Mouse (Mus musculus) embryonic facial prominence, embryonic 10.5 days (tissue): ENCODE results near the gene Lrp8. TPM values are rescaled to one million over a fixed set of nuclear protein-coding genes. Genes with fewer than 3 reads are reported as not detected.

ENCODE experiments used
- DNase-seq: peaks from one replicate; pipeline ENCODE4 v3.0.0-alpha.2; 2017; ENCODE audit warnings: low spot score
- H3K27ac ChIP-seq: fragments of 300-500 bp; sonication (generic); replicated peaks from 2 replicates; pipeline ENCODE4 v1.5.1; 2016; ENCODE audit warnings: mild to moderate bottlenecking
- H3K27me3 ChIP-seq: fragments of 300-500 bp; sonication (generic); replicated peaks from 2 replicates; pipeline ENCODE4 v1.6.1; 2016; ENCODE audit warnings: low read depth, mild to moderate bottlenecking; ENCODE audit not compliant: poor library complexity, severe bottlenecking
- H3K36me3 ChIP-seq: fragments of 300-500 bp; sonication (generic); replicated peaks from 2 replicates; pipeline ENCODE4 v1.6.1; 2016; ENCODE audit warnings: mild to moderate bottlenecking, moderate library complexity
- H3K4me1 ChIP-seq: fragments of 300-500 bp; sonication (generic); 2 replicates; pipeline ENCODE4 v1.6.1; 2016
- H3K4me3 ChIP-seq: fragments of 300-500 bp; sonication (generic); 2 replicates; pipeline ENCODE4 v1.5.1; 2016; ENCODE audit warnings: mild to moderate bottlenecking, moderate library complexity
- H3K9me3 ChIP-seq: fragments of 300-500 bp; sonication (generic); 2 replicates; pipeline ENCODE4 v1.6.1; 2016; ENCODE audit warnings: mild to moderate bottlenecking
- WGBS: fragments of 180-500 bp; shearing (Covaris S2); methylation state at CpG from one replicate; pipeline ENCODE4 v1.1.7; 2016; 5-methylcytosine and 5-hydroxymethylcytosine counted together
- polyA plus RNA-seq: library from polyadenylated mRNA; unstranded; fragments of >200 nt; fragmentation: Nextera tagmentation; extraction: Ambion mirVana; gene quantifications from 2 replicates; pipeline ENCODE4 v1.2.1, GENCODE M21; 2016

Gene Lrp8
- polyA plus RNA-seq, 1 experiment from 2014 or later, result 7.4 TPM

GRCm38 (mm10) chr4:107816459-107816858, 14.4 kb downstream of the Lrp8 start:
- Histone ChIP-seq H3K4me1 (peaks cover 44% of the 10 kb centered on the region), H3K9me3 (no peaks in the 10 kb centered on the region), H3K4me3 (no peak overlapping the region), H3K27me3 (no peaks in the 10 kb centered on the region), H3K36me3 (peaks cover 37% of the 10 kb centered on the region), H3K27ac (0 out of 2 replicates have a peak overlapping the region, but pooled peaks have one; percentile 19)
- DNase-seq, result no peak
- 88% methylated on average over 4 of the region's 4 CpGs for WGBS

GRCm38 (mm10) chr4:107817463-107817862, 15.4 kb downstream of the Lrp8 start:
- DNase-seq, result no peak
- H3K4me3 ChIP-seq, result no peak overlapping the region
- no peaks in the 10 kb centered on the region for H3K27me3 ChIP-seq
- no peaks in the 10 kb centered on the region for H3K9me3 ChIP-seq
- 65% methylated on average over 6 of the region's 6 CpGs for WGBS
- peaks cover 48% of the 10 kb centered on the region for H3K4me1 ChIP-seq
- peak overlapping the region; percentile 51 for H3K27ac ChIP-seq
- peaks cover 36% of the 10 kb centered on the region for H3K36me3 ChIP-seq

GRCm38 (mm10) chr4:107819990-107820719, 18.1 kb downstream of the Lrp8 start:
- WGBS, result 81% methylated on average over 16 of the region's 16 CpGs
- Histone ChIP-seq H3K4me3 (no peak overlapping the region), H3K27ac (peak overlapping the region; percentile 48; the same call in 1 of the 2 replicates), H3K4me1 (peaks cover 65% of the 10 kb centered on the region), H3K36me3 (peaks cover 26% of the 10 kb centered on the region; the same call in 1 of the 2 replicates), H3K27me3 (no peaks in the 10 kb centered on the region), H3K9me3 (no peaks in the 10 kb centered on the region)
- no peak for DNase-seq

GRCm38 (mm10) chr4:107820856-107821619, 19.0 kb downstream of the Lrp8 start:
- 89% methylated on average over 8 of the region's 8 CpGs for WGBS
- peaks cover 24% of the 10 kb centered on the region; the same call in 1 of the 2 replicates for H3K36me3 ChIP-seq
- DNase-seq, result no peak
- no peak overlapping the region for H3K4me3 ChIP-seq
- H3K27me3 ChIP-seq, result no peaks in the 10 kb centered on the region
- no peaks in the 10 kb centered on the region for H3K9me3 ChIP-seq
- H3K27ac ChIP-seq, result no peak overlapping the region; the same call in 1 of the 2 replicates
- H3K4me1 ChIP-seq, result peaks cover 65% of the 10 kb centered on the region

- Histone ChIP-seq H3K27me3 (no peaks in the 10 kb centered on the region), H3K36me3 (peaks cover 9% of the 10 kb centered on the region; the same call in 1 of the 2 replicates), H3K4me1 (peaks cover 66% of the 10 kb centered on the region), H3K27ac (no peak overlapping the region; the same call in 1 of the 2 replicates), H3K9me3 (no peaks in the 10 kb centered on the region), H3K4me3 (peak overlapping the region; percentile 37)
- DNase-seq, result no peak
- WGBS, result 39% methylated on average over 9 of the region's 9 CpGs
These were observed 20.9 kb downstream of the Lrp8 start for GRCm38 (mm10) chr4:107822936-107823411.

GRCm38 (mm10) chr4:107823511-107823910, 21.4 kb downstream of the Lrp8 start:
- peak overlapping the region; percentile 37; the same call in 1 of the 2 replicates for H3K4me3 ChIP-seq

GRCm38 (mm10) chr4:107828727-107829218, 26.7 kb downstream of the Lrp8 start:
- peak overlapping the region; percentile 73 for H3K27ac ChIP-seq
- no peak overlapping the region for H3K4me3 ChIP-seq
- no peak for DNase-seq
- peaks cover 5% of the 10 kb centered on the region; the same call in 1 of the 2 replicates for H3K27me3 ChIP-seq
- 30% methylated on average over 10 of the region's 10 CpGs for WGBS
- peaks cover 74% of the 10 kb centered on the region for H3K4me1 ChIP-seq
- no peaks in the 10 kb centered on the region for H3K9me3 ChIP-seq
- peaks cover 3% of the 10 kb centered on the region; the same call in 1 of the 2 replicates for H3K36me3 ChIP-seq

More at GRCm38 (mm10) chr4:107823511-107823910, 21.4 kb downstream of the Lrp8 start:
- H3K36me3 ChIP-seq, result peaks cover 9% of the 10 kb centered on the region; the same call in 1 of the 2 replicates
- no peaks in the 10 kb centered on the region for H3K27me3 ChIP-seq
- peaks cover 67% of the 10 kb centered on the region for H3K4me1 ChIP-seq
- H3K27ac ChIP-seq, result no peak overlapping the region; the same call in 1 of the 2 replicates
- H3K9me3 ChIP-seq, result no peaks in the 10 kb centered on the region
- no peak for DNase-seq
- 49% methylated on average over 11 of the region's 11 CpGs for WGBS

GRCm38 (mm10) chr4:107829675-107830074, 27.6 kb downstream of the Lrp8 start:
- Histone ChIP-seq H3K9me3 (no peaks in the 10 kb centered on the region), H3K27ac (peak overlapping the region; percentile 72), H3K27me3 (peaks cover 5% of the 10 kb centered on the region; the same call in 1 of the 2 replicates), H3K4me1 (peaks cover 69% of the 10 kb centered on the region), H3K4me3 (no peak overlapping the region), H3K36me3 (peaks cover 3% of the 10 kb centered on the region; the same call in 1 of the 2 replicates)
- DNase-seq, result no peak
- WGBS, result 59% methylated on average over 2 of the region's 2 CpGs

GRCm38 (mm10) chr4:107830189-107830588, 28.1 kb downstream of the Lrp8 start:
- WGBS, result 84% methylated on average over 10 of the region's 10 CpGs

GRCm38 (mm10) chr4:107830821-107831221, 28.8 kb downstream of the Lrp8 start:
- Histone ChIP-seq H3K36me3 (peaks cover 4% of the 10 kb centered on the region), H3K27ac (peak overlapping the region; percentile 65), H3K27me3 (peaks cover 5% of the 10 kb centered on the region; the same call in 1 of the 2 replicates), H3K9me3 (no peaks in the 10 kb centered on the region), H3K4me1 (peaks cover 81% of the 10 kb centered on the region), H3K4me3 (no peak overlapping the region)
- 69% methylated on average over 7 of the region's 7 CpGs for WGBS
- no peak for DNase-seq

More at GRCm38 (mm10) chr4:107830189-107830588, 28.1 kb downstream of the Lrp8 start:
- peaks cover 5% of the 10 kb centered on the region; the same call in 1 of the 2 replicates for H3K27me3 ChIP-seq
- no peak for DNase-seq
- H3K27ac ChIP-seq, result peak overlapping the region; percentile 72
- no peaks in the 10 kb centered on the region for H3K9me3 ChIP-seq
- H3K4me1 ChIP-seq, result peaks cover 74% of the 10 kb centered on the region
- H3K4me3 ChIP-seq, result no peak overlapping the region
- peaks cover 3% of the 10 kb centered on the region; the same call in 1 of the 2 replicates for H3K36me3 ChIP-seq

- WGBS, result 90% methylated on average over 6 of the region's 6 CpGs
- 0 out of 2 replicates have a peak overlapping the region, but pooled peaks have one; percentile 65 for H3K27ac ChIP-seq
- no peaks in the 10 kb centered on the region for H3K9me3 ChIP-seq
- no peak overlapping the region for H3K4me3 ChIP-seq
- peaks cover 86% of the 10 kb centered on the region for H3K4me1 ChIP-seq
- DNase-seq, result no peak
- peaks cover 10% of the 10 kb centered on the region for H3K36me3 ChIP-seq
- peaks cover 5% of the 10 kb centered on the region; the same call in 1 of the 2 replicates for H3K27me3 ChIP-seq
These were observed 29.6 kb downstream of the Lrp8 start for GRCm38 (mm10) chr4:107831678-107832077.

- Histone ChIP-seq H3K27me3 (peaks cover 5% of the 10 kb centered on the region; the same call in 1 of the 2 replicates), H3K27ac (no peak overlapping the region; the same call in 1 of the 2 replicates), H3K4me1 (peaks cover 79% of the 10 kb centered on the region), H3K4me3 (no peak overlapping the region), H3K36me3 (peaks cover 14% of the 10 kb centered on the region), H3K9me3 (no peaks in the 10 kb centered on the region)
- no peak for DNase-seq
- WGBS, result 89% methylated on average over 5 of the region's 5 CpGs
These were observed 31.5 kb downstream of the Lrp8 start for GRCm38 (mm10) chr4:107833525-107833924.
